Mouse (Mus musculus): ENCODE measurements around the gene Cyp4f17.
"Not testable (repeated sequence)": the region's sequence is repeated elsewhere in the genome, so short reads cannot be mapped to it uniquely, and the experiment has no call there.

Gene Cyp4f17

DNA sequence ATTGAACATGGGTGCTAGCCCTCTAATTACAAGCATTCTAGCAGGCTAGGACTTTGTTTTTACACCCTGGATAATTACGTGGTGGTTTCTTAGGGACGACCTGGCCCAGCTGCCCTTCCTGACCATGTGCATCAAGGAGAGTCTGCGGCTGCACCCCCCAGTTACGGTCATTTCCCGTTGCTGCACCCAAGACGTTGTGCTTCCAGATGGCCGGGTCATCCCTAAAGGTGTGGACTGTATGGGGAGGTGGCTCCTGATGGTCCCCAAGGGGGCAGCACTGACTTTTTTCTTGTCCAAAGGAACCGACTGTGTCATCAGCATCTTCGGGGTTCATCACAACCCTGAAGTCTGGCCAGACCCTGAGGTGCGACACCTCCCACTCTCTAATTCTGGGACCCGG, 21.9 kb downstream of the Cyp4f17 start:
- DNase-seq (ENCODE audit: low spot score), result no peak

DNA sequence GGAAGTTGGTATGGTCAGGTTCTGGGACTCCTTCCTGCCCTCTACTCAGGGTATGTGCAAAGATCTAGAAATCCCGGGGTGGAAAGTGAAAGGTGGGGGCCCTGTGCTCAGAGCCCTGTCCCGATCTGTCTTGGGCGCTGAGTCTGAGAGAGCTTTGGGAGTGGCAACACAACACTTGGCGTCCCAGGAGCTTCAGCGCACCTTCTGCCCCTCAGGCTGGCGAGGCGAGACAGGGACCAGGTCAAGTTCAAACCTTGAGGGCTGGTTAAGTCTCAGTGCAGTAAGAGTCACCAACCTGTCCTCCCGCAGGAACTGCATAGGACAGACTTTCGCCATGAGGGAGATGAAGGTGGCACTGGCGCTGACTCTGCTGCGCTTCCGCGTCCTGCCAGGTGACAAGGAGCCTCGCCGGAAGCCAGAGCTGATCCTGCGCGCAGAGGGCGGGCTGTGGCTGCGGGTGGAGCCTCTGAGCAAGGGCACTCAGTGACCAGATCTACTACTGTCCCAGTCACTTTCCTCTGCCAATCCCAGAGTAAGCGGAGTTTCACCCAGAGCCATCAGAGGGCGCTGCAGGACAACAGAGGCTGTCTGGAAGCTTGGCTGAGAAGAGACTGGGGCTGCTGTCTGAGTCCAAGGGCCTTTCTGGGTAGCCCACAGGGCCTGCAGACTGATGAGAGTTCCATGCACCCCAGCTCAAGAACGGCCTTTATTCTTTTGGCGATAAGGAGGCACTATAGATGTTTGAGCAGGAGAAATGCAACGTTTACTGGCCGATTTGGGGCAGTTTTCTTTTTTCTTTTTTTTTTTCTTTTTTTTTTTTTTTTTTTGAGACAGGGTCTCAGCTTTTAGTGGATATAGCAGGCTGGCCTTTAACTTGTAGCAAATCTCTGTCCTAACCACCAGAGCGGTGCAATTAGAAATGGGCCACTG, 22.8 kb downstream of the Cyp4f17 start:
- DNase-seq (ENCODE audit: low spot score), result peak; percentile 92

DNA sequence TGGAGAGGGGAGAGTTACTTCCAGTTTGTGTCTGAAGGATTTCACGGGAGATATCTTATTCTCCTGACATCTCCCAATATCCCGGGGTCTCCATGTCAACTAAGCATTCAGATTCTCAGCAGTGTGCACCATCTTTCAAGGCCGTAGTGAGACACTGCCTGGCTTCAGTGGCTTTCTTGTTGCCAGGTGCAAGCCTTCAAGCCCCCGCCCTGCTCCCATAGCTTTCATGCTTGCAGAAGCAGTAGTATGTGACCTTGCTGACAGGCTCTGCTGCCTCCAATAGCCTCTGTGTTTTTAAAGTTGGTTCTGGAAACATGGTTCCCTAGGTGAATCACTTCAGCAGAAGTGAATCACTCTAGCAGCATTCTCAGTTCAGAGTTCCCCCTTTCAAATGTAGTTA, 26.5 kb downstream of the Cyp4f17 start:
- DNase-seq (ENCODE audit: low spot score), result not testable (repeated sequence)

DNA sequence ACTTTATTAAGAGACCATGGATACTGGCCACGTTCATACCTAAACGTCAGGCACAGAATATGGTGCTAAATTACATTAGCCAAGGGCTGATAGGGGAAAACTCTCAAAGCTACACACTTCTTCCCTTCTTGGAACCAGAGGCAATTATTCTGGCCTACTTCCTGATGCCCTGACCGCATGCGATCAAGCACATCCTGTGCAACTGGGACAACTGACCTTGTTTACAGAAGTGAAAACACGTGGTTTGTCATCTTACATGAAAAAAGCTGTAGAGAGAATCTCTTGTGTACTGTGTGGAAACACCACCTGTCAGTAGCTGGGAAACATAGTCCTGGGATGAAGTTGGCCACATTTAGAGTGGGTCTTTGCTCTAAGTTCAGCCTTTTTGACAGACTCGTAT, 28.2 kb downstream of the Cyp4f17 start:
- no peak for DNase-seq (ENCODE audit: low spot score)

DNA sequence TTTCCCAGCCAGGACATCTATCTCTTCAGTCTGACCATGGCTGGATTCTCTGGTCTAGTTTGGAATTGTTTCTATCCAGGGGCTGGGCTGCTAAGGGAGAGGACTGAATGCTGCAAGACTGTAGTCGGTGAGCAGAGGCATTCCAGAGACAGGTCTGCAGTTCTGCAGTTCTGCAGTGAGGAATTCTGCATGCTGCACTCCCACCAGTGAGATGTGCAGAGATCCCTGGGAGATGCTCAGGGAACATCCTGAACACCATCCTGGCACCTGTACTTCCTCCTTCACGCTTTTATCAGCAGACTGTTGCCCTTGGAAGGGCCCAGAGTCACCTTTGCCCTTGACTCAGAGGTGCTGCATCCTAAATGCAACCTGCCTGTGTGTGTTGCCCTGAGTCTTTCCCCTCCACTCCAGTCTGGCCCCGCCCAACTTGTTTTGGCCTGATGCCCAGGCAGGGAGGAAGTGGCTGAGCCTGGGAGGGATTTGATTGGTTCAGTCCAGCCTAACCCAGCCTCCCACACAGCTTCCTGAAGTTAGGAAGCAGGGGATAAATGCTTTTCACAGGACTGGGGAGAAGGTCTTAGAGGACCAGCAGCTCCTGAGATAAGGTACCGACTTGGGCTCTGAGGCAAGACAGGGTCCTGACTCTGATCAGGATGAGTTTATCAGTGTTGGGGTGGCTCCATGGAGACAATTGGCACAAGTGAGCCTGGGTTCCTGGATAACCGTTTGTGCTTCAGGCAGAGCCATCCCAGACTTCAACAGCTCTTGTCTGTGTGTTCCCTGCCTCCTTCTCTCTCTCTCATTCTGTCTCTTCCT, 30.4 kb downstream of the Cyp4f17 start, which contains the start of gene Cyp4f16:
Gene Cyp4f16 (plus strand): TSS at position 508 of the 816 bp plus-strand sequence.
- DNase-seq (ENCODE audit: low spot score), result peak; percentile 71

DNA sequence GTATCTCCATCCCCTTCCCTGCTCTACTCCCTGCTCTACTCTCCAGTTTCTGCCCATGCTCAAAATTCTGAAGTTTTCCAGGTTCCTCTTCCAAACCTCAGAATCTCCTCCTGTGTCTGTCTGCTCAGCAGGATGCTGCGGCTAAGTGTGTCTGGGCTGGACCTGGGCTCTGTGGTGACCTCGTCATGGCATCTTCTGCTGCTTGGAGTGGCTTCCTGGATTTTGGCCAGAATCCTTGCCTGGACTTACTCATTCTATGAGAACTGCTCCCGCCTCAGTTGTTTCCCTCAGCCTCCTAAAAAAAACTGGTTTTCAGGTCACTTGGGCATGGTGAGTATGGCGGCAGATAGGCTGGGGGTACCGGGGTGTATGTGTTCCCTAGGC, 31.0 kb downstream of the Cyp4f17 start:
- DNase-seq (ENCODE audit: low spot score), result no peak

DNA sequence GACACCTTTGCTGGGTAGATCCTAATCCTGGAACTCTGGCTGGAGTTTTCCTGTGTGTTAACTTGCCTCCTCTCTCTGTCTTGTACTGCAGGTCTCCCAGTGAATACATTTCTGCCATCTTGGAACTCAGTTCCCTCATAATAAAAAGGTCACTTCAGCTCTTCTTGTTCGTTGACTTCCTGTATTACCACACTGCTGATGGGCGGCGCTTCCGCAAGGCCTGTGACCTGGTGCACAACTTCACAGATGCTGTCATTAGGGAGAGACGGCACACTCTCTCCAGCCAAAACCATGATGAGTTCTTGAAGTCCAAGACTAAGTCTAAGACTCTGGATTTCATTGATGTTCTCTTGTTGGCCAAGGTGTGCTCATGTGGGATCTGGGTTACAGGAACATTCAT, 38.9 kb downstream of the Cyp4f17 start:
- DNase-seq (ENCODE audit: low spot score), result not testable (repeated sequence)

DNA sequence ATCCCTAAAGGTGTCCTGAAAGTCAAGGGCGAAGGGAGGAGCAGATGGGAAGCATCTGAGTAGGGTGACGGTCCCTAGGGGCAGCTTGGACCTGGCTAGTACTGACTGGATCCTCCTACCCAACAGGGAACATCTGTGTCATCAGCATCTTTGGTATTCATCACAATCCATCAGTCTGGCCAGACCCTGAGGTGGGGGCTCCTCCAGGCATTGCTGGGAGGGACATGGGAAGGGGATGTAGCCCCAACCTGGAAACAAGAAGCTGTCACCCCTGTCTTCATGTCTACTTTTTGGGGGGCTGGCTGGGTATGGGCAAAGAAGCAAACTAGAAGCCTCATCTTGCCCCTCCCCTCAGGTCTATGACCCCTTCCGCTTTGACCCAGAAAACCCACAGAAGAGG, 44.5 kb downstream of the Cyp4f17 start:
- DNase-seq (ENCODE audit: low spot score), result not testable (repeated sequence)

DNA sequence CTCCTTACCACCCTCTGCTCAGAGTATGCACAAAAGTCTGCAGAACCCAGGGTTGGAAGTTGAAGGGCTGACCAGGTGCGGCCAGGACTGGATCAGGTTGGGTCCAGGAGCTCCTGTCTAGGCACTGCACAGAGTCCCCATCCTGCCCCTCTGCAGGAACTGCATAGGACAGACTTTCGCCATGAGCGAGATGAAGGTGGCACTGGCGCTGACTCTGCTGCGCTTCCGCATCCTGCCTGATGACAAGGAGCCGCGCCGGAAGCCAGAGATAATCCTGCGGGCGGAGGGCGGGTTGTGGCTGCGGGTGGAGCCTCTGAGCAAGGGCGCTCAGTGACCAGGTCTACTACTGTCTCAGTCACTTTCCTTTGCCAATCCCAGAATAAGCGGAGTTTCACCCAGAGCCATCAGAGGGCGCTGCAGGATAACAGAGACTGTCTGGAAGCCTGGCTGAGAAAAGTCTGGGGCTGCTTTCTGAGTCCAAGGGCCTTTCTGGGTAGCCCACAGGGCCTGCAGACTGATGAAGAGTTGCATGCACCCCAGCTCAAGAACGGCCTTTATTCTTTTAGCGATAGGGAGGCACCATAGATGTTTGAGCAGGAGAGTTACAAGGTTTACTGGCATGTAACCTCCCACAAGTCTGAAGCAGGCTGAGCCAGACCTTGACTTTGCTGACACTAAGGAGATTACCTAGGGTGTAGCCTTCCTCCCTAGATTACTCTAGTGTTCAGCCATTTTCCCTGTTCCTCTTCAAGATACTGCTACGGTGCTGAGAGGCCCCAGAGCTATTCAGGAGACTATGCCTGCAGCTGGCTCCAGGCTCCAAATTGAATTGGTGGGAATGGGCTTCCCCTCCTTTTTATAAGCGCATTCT, 45.3 kb downstream of the Cyp4f17 start:
- DNase-seq (ENCODE audit: low spot score), result peak; percentile 87

DNA sequence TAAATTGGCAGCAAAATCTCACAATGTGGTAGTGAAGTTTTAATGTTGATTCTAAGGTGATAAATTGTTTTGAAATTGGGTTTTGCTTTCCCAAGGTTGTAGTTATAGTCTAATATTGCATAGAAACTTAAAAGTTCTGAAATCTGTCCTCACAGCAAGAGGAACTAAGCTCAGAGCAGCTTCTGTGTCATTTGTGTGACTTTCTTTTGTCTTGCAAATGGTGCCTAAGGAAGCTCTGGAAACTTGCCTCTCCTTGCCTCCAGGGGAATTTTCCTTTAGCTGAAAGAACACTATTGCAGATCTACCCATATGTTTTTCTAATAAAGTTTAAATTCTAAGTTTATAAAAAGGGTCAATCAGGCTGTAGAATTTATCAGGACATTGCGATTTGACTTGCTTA, 47.2 kb downstream of the Cyp4f17 start:
- DNase-seq (ENCODE audit: low spot score), result not testable (repeated sequence)

DNA sequence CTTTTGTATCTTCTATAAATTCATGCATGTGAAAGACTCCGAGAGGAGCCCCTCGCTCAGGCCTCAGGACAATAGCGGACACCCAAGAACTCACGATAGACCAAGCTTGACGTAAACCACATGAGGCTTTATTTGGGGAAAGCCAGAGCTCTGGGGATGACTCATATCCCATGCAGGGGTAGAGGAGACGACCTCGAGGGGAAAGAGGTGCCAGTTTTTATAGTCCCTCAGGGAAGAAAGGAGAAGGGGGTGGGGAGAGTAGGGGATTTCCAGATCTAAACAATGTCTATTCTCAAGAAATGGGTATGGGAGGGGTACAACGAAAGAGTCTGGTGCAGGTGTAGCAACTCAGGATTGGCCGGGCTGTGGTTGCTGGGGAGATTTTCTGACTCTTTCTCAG, 48.5 kb downstream of the Cyp4f17 start:
- not testable (repeated sequence) for DNase-seq (ENCODE audit: low spot score)

DNA sequence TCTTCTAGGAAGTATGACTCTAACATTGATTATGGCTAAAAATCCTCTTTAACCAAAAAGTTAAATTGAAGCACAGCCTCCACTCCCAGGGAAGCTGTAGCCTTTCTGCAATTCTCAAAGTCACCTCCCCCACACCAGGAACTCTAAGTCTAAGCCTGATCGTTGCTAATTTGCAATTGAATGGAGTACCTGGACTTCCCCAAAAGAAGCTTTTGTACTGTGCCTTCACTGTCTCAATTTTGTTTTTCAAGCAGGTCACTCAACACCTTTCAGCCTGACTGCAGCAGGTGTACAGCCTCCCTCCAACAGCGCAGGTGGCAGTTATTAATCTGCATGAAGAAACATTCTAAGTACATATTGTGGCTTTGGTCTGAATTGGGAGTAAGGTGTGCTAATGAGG, 57.5 kb downstream of the Cyp4f17 start:
- not testable (repeated sequence) for DNase-seq (ENCODE audit: low spot score)

DNA sequence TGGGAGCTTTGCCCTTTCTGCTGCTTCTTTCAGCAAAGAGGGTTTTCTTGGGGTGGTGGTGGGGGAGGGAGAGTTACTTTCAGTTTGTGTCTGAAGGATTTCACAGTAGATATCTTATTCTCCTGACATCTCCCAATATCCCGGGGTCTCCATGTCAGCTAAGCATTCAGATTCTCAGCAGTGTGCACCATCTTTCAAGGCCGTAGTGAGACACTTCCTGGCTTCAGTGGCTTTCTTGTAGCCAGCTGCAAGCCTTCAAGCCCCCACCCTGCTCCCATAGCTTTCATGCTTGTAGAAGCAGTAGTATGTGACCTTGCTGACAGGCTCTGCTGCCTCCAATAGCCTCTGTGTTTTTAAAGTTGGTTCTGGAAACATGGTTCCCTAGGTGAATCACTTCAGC, 67.4 kb downstream of the Cyp4f17 start:
- DNase-seq (ENCODE audit: low spot score), result not testable (repeated sequence)

DNA sequence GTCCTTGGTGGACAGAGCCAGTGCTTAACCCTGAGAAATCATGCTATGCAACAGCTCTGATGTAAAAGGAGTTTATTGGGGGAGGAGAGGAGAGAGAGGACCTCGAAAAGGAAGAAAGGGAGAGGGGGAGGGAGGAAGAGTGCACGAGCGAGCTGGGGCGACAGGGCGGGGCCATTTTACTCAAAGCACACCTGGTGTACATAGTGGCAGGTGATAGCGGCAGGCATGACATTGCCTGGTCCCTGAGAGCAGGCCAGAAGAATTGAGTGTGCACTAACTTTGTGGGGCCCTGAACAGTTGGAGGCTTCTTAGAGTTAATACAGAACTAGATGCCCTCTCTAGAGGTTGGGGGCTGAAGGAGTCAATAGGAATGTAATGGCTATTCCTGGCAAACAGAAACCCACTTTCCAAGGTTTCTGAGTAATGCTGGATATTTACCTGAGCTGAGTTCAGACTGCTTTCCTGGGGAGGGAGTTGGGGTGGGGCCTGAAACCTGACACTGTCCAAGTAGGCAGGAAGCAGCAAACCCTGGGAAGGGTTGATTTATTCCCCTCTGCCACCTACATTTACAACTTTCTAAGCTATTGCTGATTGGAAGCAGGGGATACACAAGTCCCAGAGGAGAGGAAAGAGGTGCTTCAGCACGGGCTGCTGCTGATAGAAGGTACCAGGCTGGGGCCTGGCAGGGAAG, 71.8 kb downstream of the Cyp4f17 start:
- no peak for DNase-seq (ENCODE audit: low spot score)
